Mouse (Mus musculus) hindbrain, embryonic 12.5 days (tissue): ENCODE measurements around the gene H2-M10.2. TPM values are rescaled to one million over a fixed set of nuclear protein-coding genes. Genes with fewer than 3 reads are reported as not detected.
"Not testable (repeated sequence)": the region's sequence is repeated elsewhere in the genome, so short reads cannot be mapped to it uniquely, and the experiment has no call there.

ENCODE experiments used
- ATAC-seq: fragments of 200-750 bp; cut with Nextera tagmentation; 2 replicates; pipeline ENCODE4 v1.8.0; 2017; ENCODE audit warnings: moderate TSS enrichment; ENCODE audit not compliant: low FRiP score
- H3K27ac ChIP-seq: fragments of 300-500 bp; sonication (generic); 2 replicates; pipeline ENCODE4 v1.5.1; 2016; ENCODE audit warnings: mild to moderate bottlenecking
- H3K27me3 ChIP-seq: fragments of 300-500 bp; sonication (generic); 2 replicates; pipeline ENCODE4 v1.6.1; 2016; ENCODE audit warnings: mild to moderate bottlenecking
- H3K36me3 ChIP-seq: fragments of 300-500 bp; sonication (generic); 2 replicates; pipeline ENCODE4 v1.6.1; 2016; ENCODE audit warnings: mild to moderate bottlenecking
- H3K4me1 ChIP-seq: fragments of 300-500 bp; sonication (generic); 2 replicates; pipeline ENCODE4 v1.6.1; 2016
- H3K4me2 ChIP-seq: fragments of 300-500 bp; sonication (generic); replicated peaks from 2 replicates; pipeline ENCODE4 v1.6.1; 2016; ENCODE audit warnings: mild to moderate bottlenecking
- H3K4me3 ChIP-seq: fragments of 300-500 bp; sonication (generic); 2 replicates; pipeline ENCODE4 v1.5.1; 2016; ENCODE audit warnings: mild to moderate bottlenecking
- H3K9ac ChIP-seq: fragments of 300-500 bp; sonication (generic); 2 replicates; pipeline ENCODE4 v1.6.1; 2016; ENCODE audit warnings: mild to moderate bottlenecking, moderate library complexity
- H3K9me3 ChIP-seq: fragments of 300-500 bp; sonication (generic); replicated peaks from 2 replicates; pipeline ENCODE4 v1.6.1; 2016; ENCODE audit warnings: mild to moderate bottlenecking
- WGBS: fragments of 180-500 bp; shearing (Covaris S2); methylation state at CpG from one replicate; pipeline ENCODE4 v1.1.7; 2016; 5-methylcytosine and 5-hydroxymethylcytosine counted together
- polyA plus RNA-seq: library from polyadenylated mRNA; unstranded; fragments of >200 nt; fragmentation: Nextera tagmentation; extraction: Ambion mirVana; gene quantifications from 2 replicates; pipeline ENCODE4 v1.2.1, GENCODE M21; 2016

H2-M10.2 gene
- 0.19 TPM in 1 of 2 replicates, not detected in the other for polyA plus RNA-seq

GRCm38 (mm10) chr17:36286390-36286789 lies at the start of gene H2-M10.2:
H2-M10.2 (minus strand) TSS chr17:36286490.
- 89% methylated on average over 2 of the region's 2 CpGs for WGBS
- Histone ChIP-seq H3K4me1 (no peaks in the 10 kb centered on the region), H3K9me3 (peaks cover 8% of the 10 kb centered on the region), H3K4me3 (no peak within 1 kb of the TSS), H3K9ac (no peak within 1 kb of the TSS), H3K27ac (no peak within 1 kb of the TSS), H3K27me3 (no peaks in the 10 kb centered on the region), H3K4me2 (no peak within 1 kb of the TSS), H3K36me3 (peaks cover 10% of the 10 kb centered on the region)
- no peak for ATAC-seq

GRCm38 (mm10) chr17:36326055-36326454 lies 39.8 kb upstream of the H2-M10.2 start, which contains the start of gene H2-M10.1:
H2-M10.1 (minus strand) TSS chr17:36326155.
- no peaks in the 10 kb centered on the region for H3K4me1 ChIP-seq
- no peaks in the 10 kb centered on the region for H3K9me3 ChIP-seq
- 93% methylated on average over 4 of the region's 4 CpGs for WGBS
- H3K27me3 ChIP-seq: no peaks in the 10 kb centered on the region
- H3K36me3 ChIP-seq: no peaks in the 10 kb centered on the region
- H3K27ac ChIP-seq: no peak within 1 kb of the TSS
- no peak for ATAC-seq
- H3K4me2 ChIP-seq: no peak within 1 kb of the TSS
- H3K4me3 ChIP-seq: no peak within 1 kb of the TSS
- no peak within 1 kb of the TSS for H3K9ac ChIP-seq

GRCm38 (mm10) chr17:36315689-36316253 lies 29.5 kb upstream of the H2-M10.2 start:
- Histone ChIP-seq H3K36me3 (no peaks in the 10 kb centered on the region), H3K4me2 (peak overlapping the region; percentile 60), H3K4me3 (peak overlapping the region; percentile 41), H3K27me3 (no peaks in the 10 kb centered on the region; the same call in 1 of the 2 replicates), H3K9me3 (no peaks in the 10 kb centered on the region), H3K27ac (peak overlapping the region; percentile 75), H3K9ac (peak overlapping the region; percentile 63; the same call in 1 of the 2 replicates), H3K4me1 (peaks cover 3% of the 10 kb centered on the region; the same call in 1 of the 2 replicates)
- 34% methylated on average over 5 of the region's 5 CpGs for WGBS
- ATAC-seq: peak; percentile 44

- under 1% methylated on average over 19 of the region's 19 CpGs for WGBS
- H3K4me2 ChIP-seq: peak overlapping the region; percentile 60
Observed at GRCm38 (mm10) chr17:36315041-36315688, 28.9 kb upstream of the H2-M10.2 start.

GRCm38 (mm10) chr17:36314511-36314910 lies 28.2 kb upstream of the H2-M10.2 start:
- H3K36me3 ChIP-seq: no peaks in the 10 kb centered on the region
- H3K4me2 ChIP-seq: peak overlapping the region; percentile 60
- ATAC-seq: peak; percentile 41
- 5% methylated on average over 9 of the region's 9 CpGs for WGBS
- H3K4me1 ChIP-seq: peaks cover 3% of the 10 kb centered on the region; the same call in 1 of the 2 replicates
- H3K4me3 ChIP-seq: peak overlapping the region; percentile 41
- no peak overlapping the region for H3K9ac ChIP-seq
- no peak overlapping the region for H3K27ac ChIP-seq
- H3K27me3 ChIP-seq: no peaks in the 10 kb centered on the region; the same call in 1 of the 2 replicates
- no peaks in the 10 kb centered on the region for H3K9me3 ChIP-seq

More at GRCm38 (mm10) chr17:36315041-36315688, 28.9 kb upstream of the H2-M10.2 start:
- no peaks in the 10 kb centered on the region; the same call in 1 of the 2 replicates for H3K27me3 ChIP-seq
- peak; percentile 89 for ATAC-seq
- H3K4me3 ChIP-seq: peak overlapping the region; percentile 41
- no peaks in the 10 kb centered on the region for H3K9me3 ChIP-seq
- no peaks in the 10 kb centered on the region for H3K36me3 ChIP-seq
- H3K9ac ChIP-seq: peak overlapping the region; percentile 63
- H3K4me1 ChIP-seq: peaks cover 3% of the 10 kb centered on the region; the same call in 1 of the 2 replicates
- peak overlapping the region; percentile 75 for H3K27ac ChIP-seq

- Histone ChIP-seq H3K36me3 (no peaks in the 10 kb centered on the region), H3K4me1 (no peaks in the 10 kb centered on the region), H3K9me3 (no peaks in the 10 kb centered on the region), H3K4me2 (no peak overlapping the region), H3K4me3 (no peak overlapping the region), H3K27ac (no peak overlapping the region), H3K9ac (no peak overlapping the region), H3K27me3 (no peaks in the 10 kb centered on the region)
- 44% methylated on average over 1 of the region's 1 CpGs for WGBS
- ATAC-seq: no peak
Observed at GRCm38 (mm10) chr17:36309293-36309692, 23.0 kb upstream of the H2-M10.2 start.

GRCm38 (mm10) chr17:36308855-36309254 lies 22.6 kb upstream of the H2-M10.2 start:
- not testable (repeated sequence) for H3K9me3 ChIP-seq, H3K36me3 ChIP-seq, H3K27me3 ChIP-seq, H3K9ac ChIP-seq, H3K4me1 ChIP-seq, H3K27ac ChIP-seq, H3K4me2 ChIP-seq, H3K4me3 ChIP-seq
- 3% methylated on average over 3 of the region's 3 CpGs for WGBS
- peak; percentile 54; the same call in 1 of the 2 replicates for ATAC-seq

GRCm38 (mm10) chr17:36281521-36282245 lies 4.6 kb downstream of the H2-M10.2 start:
- H3K27me3 ChIP-seq: no peaks in the 10 kb centered on the region
- WGBS: 94% methylated on average over 4 of the region's 4 CpGs
- H3K4me1 ChIP-seq: no peaks in the 10 kb centered on the region
- no peak for ATAC-seq
- no peak overlapping the region for H3K9ac ChIP-seq
- H3K27ac ChIP-seq: no peak overlapping the region
- peaks cover 10% of the 10 kb centered on the region for H3K9me3 ChIP-seq
- no peak overlapping the region for H3K4me3 ChIP-seq
- peaks cover 35% of the 10 kb centered on the region for H3K36me3 ChIP-seq
- no peak overlapping the region for H3K4me2 ChIP-seq

- peaks cover 29% of the 10 kb centered on the region for H3K4me1 ChIP-seq
- peaks cover 30% of the 10 kb centered on the region for H3K36me3 ChIP-seq
- no peaks in the 10 kb centered on the region for H3K9me3 ChIP-seq
- H3K4me3 ChIP-seq: no peak overlapping the region
- H3K27ac ChIP-seq: no peak overlapping the region
- no peak for ATAC-seq
- no peaks in the 10 kb centered on the region for H3K27me3 ChIP-seq
- WGBS: 94% methylated on average over 4 of the region's 4 CpGs
- H3K9ac ChIP-seq: no peak overlapping the region
- H3K4me2 ChIP-seq: no peak overlapping the region
Observed at GRCm38 (mm10) chr17:36274776-36275175, 11.5 kb downstream of the H2-M10.2 start.

- H3K4me1 ChIP-seq: peaks cover 30% of the 10 kb centered on the region
- H3K27ac ChIP-seq: no peak overlapping the region
- H3K36me3 ChIP-seq: peaks cover 23% of the 10 kb centered on the region
- 0 out of 2 replicates have a peak overlapping the region, but pooled peaks have one; percentile 8 for H3K4me2 ChIP-seq
- no peak for ATAC-seq
- H3K9me3 ChIP-seq: no peaks in the 10 kb centered on the region
- no peaks in the 10 kb centered on the region for H3K27me3 ChIP-seq
- no peak overlapping the region for H3K4me3 ChIP-seq
- 95% methylated on average over 4 of the region's 4 CpGs for WGBS
- no peak overlapping the region for H3K9ac ChIP-seq
Observed at GRCm38 (mm10) chr17:36273796-36274195, 12.5 kb downstream of the H2-M10.2 start.

GRCm38 (mm10) chr17:36272643-36273366 lies 13.5 kb downstream of the H2-M10.2 start:
- 89% methylated on average over 9 of the region's 9 CpGs for WGBS
- peak overlapping the region; percentile 93 for H3K4me2 ChIP-seq
- no peak for ATAC-seq
- no peaks in the 10 kb centered on the region for H3K27me3 ChIP-seq
- peak overlapping the region; percentile 95 for H3K9ac ChIP-seq
- H3K27ac ChIP-seq: no peak overlapping the region
- H3K36me3 ChIP-seq: peaks cover 28% of the 10 kb centered on the region
- H3K4me1 ChIP-seq: peaks cover 30% of the 10 kb centered on the region
- H3K4me3 ChIP-seq: peak overlapping the region; percentile 95
- no peaks in the 10 kb centered on the region for H3K9me3 ChIP-seq
